Mouse (Mus musculus) urinary bladder, postnatal 25 days (tissue): ENCODE measurements around the gene Hspb1.

Experiments used
- DNase-seq: peaks from one replicate; pipeline ENCODE4 v3.0.0; 2022; ENCODE audit warnings: low spot score

Gene Hspb1

GRCm38 (mm10) chr5:135913201-135913600 lies 25.5 kb downstream of the Hspb1 start:
- DNase-seq, result no peak

DNA sequence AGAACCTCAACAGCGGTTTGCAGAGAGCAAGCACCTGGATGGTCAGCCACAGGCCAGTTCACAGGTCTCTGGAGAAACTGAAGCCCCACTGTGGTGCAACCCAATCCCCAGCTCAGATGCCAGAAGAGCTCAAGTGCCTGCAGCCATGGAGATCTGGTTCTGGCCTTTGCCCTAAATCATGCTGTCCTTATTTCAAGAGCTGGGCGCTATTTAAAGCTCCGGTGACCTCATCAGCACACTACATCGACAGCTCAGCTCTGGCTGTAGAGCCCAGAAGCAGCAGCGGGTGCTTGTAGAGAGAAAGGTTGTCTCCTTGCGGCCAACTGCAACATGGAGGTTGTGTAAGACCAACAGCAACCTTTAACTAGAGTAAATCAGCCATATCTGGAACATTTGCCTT lies 26.4 kb downstream of the Hspb1 start:
- no peak for DNase-seq

DNA sequence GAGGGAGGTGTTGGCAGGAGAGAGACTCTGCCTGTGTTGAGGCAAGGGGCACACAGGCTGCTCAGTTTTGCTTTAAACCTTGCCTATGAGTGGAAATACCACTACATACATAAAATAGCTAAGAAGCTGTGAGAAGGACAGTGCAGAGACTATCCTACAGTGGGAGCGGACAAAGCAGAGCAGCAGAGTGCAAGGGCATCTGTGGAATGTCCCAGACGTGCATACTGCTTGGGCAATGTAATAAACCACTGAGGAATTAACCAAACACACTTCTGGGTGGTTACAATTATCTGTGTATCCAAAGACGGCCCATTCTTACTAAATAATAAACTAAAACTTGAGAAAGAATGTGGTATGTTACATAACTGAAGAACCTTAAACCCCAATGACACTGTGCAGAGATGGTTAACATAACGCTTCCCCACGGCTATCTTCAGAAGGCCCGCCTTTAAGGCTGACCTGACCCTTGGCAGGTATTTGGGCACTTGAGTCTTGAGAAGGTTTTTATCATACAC lies 28.4 kb downstream of the Hspb1 start:
- DNase-seq, result no peak

- DNase-seq, result no peak
These were observed 28.9 kb downstream of the Hspb1 start for GRCm38 (mm10) chr5:135916601-135917000.

GRCm38 (mm10) chr5:135917327-135918058 lies 29.8 kb downstream of the Hspb1 start:
- no peak for DNase-seq

DNA sequence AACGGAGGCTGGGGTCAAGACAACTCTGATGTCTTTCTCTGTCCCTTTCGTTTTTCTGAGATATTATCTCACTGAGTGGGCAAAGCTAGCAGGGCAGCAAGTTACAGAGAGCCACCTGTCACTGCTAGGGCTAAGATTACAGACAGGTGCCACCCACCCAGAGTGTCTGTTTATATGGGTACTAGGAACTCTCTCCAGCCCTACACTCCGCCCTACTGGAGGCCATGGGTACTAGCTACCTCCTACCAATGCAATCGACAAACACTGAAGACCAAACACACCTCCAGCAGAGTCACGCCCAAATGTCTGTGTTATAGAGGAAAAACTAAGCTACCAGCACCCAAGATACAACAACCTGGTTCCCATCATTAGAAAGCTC lies 30.3 kb downstream of the Hspb1 start:
- DNase-seq, result no peak

DNA sequence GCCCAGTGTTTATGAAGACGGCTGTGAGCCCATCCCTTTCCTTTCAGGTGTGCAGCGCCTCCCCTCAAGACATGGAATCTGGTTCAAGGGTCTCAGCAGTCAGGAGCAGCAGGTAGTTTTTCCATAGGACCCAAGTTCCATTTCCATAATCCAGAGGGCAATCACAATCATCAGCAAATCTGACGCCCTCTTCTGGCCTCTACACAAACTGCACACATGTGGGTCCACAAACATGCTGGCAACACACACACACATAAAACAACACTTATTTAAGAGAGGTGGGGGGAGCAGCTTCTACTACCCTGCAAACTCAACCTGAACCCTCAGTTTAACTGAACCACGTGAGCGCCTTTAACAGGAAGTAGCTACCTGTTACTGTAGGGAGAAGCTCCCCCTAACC lies 30.9 kb downstream of the Hspb1 start:
- DNase-seq, result no peak

DNA sequence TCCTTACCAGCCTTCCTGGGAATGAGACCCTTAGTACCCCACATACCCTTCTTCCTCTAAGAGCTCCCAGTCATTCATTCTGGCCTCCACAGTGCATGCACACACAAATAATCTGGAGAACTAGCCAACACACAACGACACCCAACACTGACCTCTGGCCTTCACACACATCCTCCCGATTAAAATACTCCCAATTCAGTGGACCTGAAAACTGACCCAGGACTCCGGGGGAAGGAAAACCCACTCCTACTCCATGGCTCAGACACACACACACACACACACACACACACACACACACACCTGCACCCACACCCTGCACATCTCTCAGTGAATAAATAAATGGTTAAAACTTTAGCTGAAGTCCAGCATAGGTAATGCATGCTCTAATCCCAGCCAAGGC lies 32.2 kb downstream of the Hspb1 start:
- no peak for DNase-seq

DNA sequence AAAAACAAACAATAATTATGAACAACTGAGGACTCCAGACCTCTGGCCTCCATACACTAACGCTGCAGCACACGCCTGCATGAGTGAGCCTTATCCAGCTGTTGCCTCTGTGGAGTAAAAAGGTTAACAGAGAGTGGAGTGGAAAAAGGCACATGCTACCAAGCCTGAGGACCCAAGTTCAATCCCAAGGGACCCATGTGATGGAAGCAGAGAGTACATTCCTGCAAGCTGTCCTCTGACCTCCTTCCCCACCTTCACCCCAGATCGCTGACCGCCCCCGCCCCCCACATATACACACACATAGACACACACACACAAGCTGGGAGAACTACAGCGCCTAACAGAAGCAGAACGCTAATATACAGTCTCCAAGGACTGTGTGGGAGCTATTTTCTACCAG lies 36.2 kb downstream of the Hspb1 start:
- DNase-seq, result no peak

DNA sequence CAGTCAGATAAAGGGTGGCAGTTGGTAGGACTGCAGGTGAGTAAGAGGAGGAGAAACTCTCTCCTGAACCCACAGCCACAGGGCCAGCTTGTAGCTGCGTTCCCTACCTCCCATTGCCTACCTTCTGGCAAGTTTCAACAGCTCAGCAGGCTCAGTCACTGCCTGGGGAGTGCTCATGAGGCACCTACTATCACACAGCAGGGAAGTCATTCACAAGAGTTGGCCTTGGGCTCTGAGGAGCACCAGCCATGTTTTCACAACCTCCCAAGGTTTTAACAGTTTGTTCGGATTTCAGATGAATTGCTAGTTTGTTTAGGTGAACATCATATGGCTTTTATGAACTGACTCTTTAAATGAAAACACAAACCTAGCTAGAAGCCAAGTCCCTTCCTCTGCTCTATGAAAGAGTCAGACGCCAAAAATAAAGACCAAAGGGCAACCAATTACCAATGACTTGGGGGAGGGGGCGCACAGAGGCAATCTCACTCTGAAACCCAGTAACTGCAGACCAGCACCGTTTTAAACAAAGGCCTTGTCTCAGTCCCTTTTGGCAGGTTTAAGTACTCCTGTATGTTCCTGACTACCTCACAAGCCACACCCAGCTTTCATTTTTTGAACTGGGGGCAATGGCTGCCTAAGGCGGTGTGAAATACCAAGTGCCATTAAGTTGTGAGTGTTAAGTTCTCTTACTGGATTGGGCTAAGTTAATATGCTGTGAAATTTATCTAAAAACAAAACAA lies 42.1 kb downstream of the Hspb1 start:
- no peak for DNase-seq

GRCm38 (mm10) chr5:135931526-135931925 lies 43.8 kb downstream of the Hspb1 start:
- no peak for DNase-seq

- DNase-seq, result no peak
These were observed 44.6 kb downstream of the Hspb1 start for GRCm38 (mm10) chr5:135932359-135932758.

DNA sequence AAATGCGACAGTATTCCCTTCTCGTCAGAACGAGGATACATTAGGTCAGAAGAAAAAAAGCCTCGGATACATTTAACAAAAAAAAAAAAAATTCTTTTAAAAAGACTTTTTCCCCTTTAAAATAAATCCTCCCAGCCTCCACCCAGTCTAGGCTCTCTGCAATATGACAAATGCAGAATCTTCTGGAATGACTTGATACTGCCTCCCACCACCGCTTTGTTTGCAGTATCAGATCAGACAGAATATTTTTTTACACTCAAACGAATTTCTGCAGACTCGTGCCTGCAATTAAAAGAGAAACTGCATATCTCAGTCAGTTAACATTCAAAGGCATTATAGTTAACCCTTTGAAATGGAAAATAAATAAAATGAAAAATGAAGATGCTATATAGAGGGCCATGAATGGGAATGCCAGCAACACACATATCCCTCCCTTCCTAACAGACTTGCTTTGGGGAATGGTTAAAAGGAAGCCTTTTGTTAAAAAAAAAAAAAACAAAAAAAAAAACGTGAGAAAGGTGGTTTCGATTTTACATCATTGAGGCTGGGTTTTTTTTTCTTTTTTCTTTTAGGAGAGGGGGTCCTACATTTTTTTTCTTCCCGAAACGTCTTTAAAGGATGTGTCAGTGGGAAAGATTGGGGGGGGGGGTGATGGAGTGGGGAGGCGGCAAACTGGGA lies 45.6 kb downstream of the Hspb1 start:
- DNase-seq, result no peak

GRCm38 (mm10) chr5:135933900-135934441 lies 46.3 kb downstream of the Hspb1 start:
- DNase-seq, result peak; percentile 56

DNA sequence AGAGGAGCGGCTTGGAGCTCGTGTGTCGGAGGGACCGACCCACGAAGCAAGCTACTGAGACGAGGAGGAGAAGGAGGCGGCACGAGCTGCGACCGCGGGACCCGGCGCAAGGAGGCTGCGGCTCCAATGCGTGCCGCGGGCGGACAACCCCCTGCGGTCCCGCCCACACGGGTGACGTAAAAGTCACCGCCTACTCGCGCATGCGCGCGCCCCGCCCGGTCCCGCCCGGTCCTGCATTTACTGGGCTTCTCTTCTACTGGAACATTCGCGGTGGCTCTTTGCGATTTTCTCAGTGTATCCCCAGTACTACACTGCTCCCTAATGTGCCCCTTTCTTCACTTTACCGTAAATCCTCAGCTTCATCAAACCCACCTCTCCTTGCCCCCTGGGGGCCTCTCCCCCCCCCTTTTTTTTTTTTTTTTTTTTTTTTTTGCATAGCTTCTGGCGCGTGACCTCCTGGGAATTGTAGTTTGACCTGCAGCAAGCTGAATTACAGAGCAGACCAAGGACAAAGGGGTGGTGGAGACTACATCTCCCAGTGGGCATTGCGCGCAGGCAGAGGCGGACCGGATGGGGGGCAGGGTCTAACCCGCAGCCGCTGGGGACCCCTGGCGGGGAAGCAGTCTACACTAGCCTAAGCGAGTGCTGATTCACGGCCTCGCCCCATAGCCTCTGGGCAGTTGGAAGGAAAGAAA lies 46.9 kb downstream of the Hspb1 start, which contains the start of gene Ywhag:
Ywhag (minus strand) TSS at position 136 of the 695 bp plus-strand sequence.
- DNase-seq, result peak; percentile 99

GRCm38 (mm10) chr5:135935176-135935523 lies 47.4 kb downstream of the Hspb1 start:
- no peak for DNase-seq

- DNase-seq, result no peak
These were observed 48.0 kb downstream of the Hspb1 start for GRCm38 (mm10) chr5:135935641-135936190.
